ENCODE assay signal across 8 mouse cellular contexts in genomic region chr5:114773211-114773710, GRCm38 (mm10). TPM values are rescaled to one million over a fixed set of nuclear protein-coding genes. Genes with fewer than 3 reads are reported as not detected.
A peak's percentile ranks its signal among the peaks of the same experiment; 100 is the strongest.
DNase-seq lines count a peak whose midpoint lies in the region; ATAC-seq lines count a peak whose summit lies in the region.

No protein-coding gene starts in this region.

- under 1% methylated on average over 48 of the region's 52 CpGs for WGBS in hindbrain, embryonic 15.5 days

- peak overlapping the region; percentile 99 for H3K27ac ChIP-seq in hindbrain, embryonic 15.5 days (replicated peaks)

- H3K9ac ChIP-seq in hindbrain, embryonic 15.5 days, result peak overlapping the region; percentile 100

- H3K27me3 ChIP-seq in hindbrain, embryonic 15.5 days, result no peaks in the 10 kb centered on the region

- peak; percentile 98 for DNase-seq in T-cell, adult 2 months (ENCODE audit: low spot score)
- peak; percentile 96 to 99 for DNase-seq in cerebellum, postnatal 36 days
- DNase-seq in frontal cortex, postnatal 36 days (ENCODE audit: low spot score in 2 of 2), result peak; percentile 95
- DNase-seq in left cerebral cortex, adult 11 months (ENCODE audit: low spot score), result peak; percentile 94
- peak; percentile 98 to 99 for DNase-seq in lung, postnatal 4 days
- peak; percentile 96 for DNase-seq in retina, postnatal 7 days (ENCODE audit: low read depth, low spot score)
- peak; percentile 94 for DNase-seq in urinary bladder, adult 2 months (ENCODE audit: low spot score)

- peak overlapping the region; percentile 98 for H3K4me3 ChIP-seq in hindbrain, embryonic 15.5 days

- no peaks in the 10 kb centered on the region for H3K36me3 ChIP-seq in hindbrain, embryonic 15.5 days

- H3K4me2 ChIP-seq in hindbrain, embryonic 15.5 days, result peak overlapping the region; percentile 75

- ATAC-seq in hindbrain, embryonic 15.5 days (ENCODE audit: low FRiP score, low read depth), result peak; percentile 81

- H3K9me3 ChIP-seq in hindbrain, embryonic 15.5 days, result no peaks in the 10 kb centered on the region

- peaks cover 56% of the 10 kb centered on the region for H3K4me1 ChIP-seq in hindbrain, embryonic 15.5 days (replicated peaks)

RNA-seq across cellular contexts. Expression of gene Ankrd13a, which starts 1.2 kb away (rescaled TPM):
- polyA plus RNA-seq in hindbrain, embryonic 15.5 days (2015; fragmentation: Nextera tagmentation; extraction: Ambion mirVana), result 35.8 and 36.2 TPM in 2 replicates
- 55.6 and 63.2 TPM in 2 replicates for polyA plus RNA-seq in urinary bladder, adult 2 months (2012; rRNA removed)

RNA-seq across cellular contexts. Expression of gene Git2, which starts 2.1 kb away (rescaled TPM):
- 51.2 and 52.8 TPM in 2 replicates for polyA plus RNA-seq in hindbrain, embryonic 15.5 days (2015; fragmentation: Nextera tagmentation; extraction: Ambion mirVana)
- 37.5 and 46.6 TPM in 2 replicates for polyA plus RNA-seq in urinary bladder, adult 2 months (2012; rRNA removed)

RNA-seq across cellular contexts. Expression of gene 1500011B03Rik, which starts 50.0 kb away (rescaled TPM):
- polyA plus RNA-seq in hindbrain, embryonic 15.5 days (2015; fragmentation: Nextera tagmentation; extraction: Ambion mirVana), result 266 and 286 TPM in 2 replicates
- 46.2 and 54.9 TPM in 2 replicates for polyA plus RNA-seq in urinary bladder, adult 2 months (2012; rRNA removed)

Comparison
In these comparisons a context has a peak if more than half of its experiments do, and no peak if none do; other contexts are left out.
1. Peak in every context shown above with its lines: DNase-seq, ATAC-seq, H3K4me3 ChIP-seq and H3K27ac ChIP-seq.